Mouse (Mus musculus): ENCODE measurements around the gene Ppp1r21.

Ppp1r21 gene

GRCm38 (mm10) chr17:88574811-88575210 is 44.9 kb downstream of the Ppp1r21 start:
- DNase-seq (ENCODE audit: low spot score in 2 of 2), result no peak

- DNase-seq (ENCODE audit: low spot score in 2 of 2), result no peak
These were observed 48.8 kb downstream of the Ppp1r21 start for GRCm38 (mm10) chr17:88578522-88579242.

- no peak for DNase-seq (ENCODE audit: low spot score in 2 of 2)
These were observed 50.6 kb downstream of the Ppp1r21 start for GRCm38 (mm10) chr17:88580556-88580955.

GRCm38 (mm10) chr17:88581511-88582021 is 51.6 kb downstream of the Ppp1r21 start:
- peak in 1 of 2 experiments; percentile 32 for DNase-seq (ENCODE audit: low spot score in 2 of 2)

GRCm38 (mm10) chr17:88582999-88583398 is 53.1 kb downstream of the Ppp1r21 start:
- no peak for DNase-seq (ENCODE audit: low spot score in 2 of 2)

- DNase-seq (ENCODE audit: low spot score in 2 of 2), result no peak
These were observed 53.5 kb downstream of the Ppp1r21 start for GRCm38 (mm10) chr17:88583411-88583810.

- DNase-seq (ENCODE audit: low spot score in 2 of 2), result no peak
These were observed 57.5 kb downstream of the Ppp1r21 start for GRCm38 (mm10) chr17:88587371-88587770.

- DNase-seq (ENCODE audit: low spot score in 2 of 2), result no peak
These were observed 58.3 kb downstream of the Ppp1r21 start for GRCm38 (mm10) chr17:88588228-88588627.

GRCm38 (mm10) chr17:88590251-88590650 is 60.3 kb downstream of the Ppp1r21 start:
- no peak for DNase-seq (ENCODE audit: low spot score in 2 of 2)

GRCm38 (mm10) chr17:88595071-88595470 is 65.2 kb downstream of the Ppp1r21 start:
- DNase-seq (ENCODE audit: low spot score in 2 of 2), result no peak

GRCm38 (mm10) chr17:88596068-88596467 is 66.2 kb downstream of the Ppp1r21 start:
- DNase-seq (ENCODE audit: low spot score in 2 of 2), result no peak

- DNase-seq (ENCODE audit: low spot score in 2 of 2), result peak; percentile 22 to 70
These were observed 66.8 kb downstream of the Ppp1r21 start for GRCm38 (mm10) chr17:88596544-88597221.

GRCm38 (mm10) chr17:88597222-88598055 is 67.5 kb downstream of the Ppp1r21 start, which contains the start of gene Ston1:
TSS of gene Ston1 (plus strand) at chr17:88597684.
- no peak for DNase-seq (ENCODE audit: low spot score in 2 of 2)

GRCm38 (mm10) chr17:88598056-88598420 is 68.1 kb downstream of the Ppp1r21 start:
- no peak for DNase-seq (ENCODE audit: low spot score in 2 of 2)

- DNase-seq (ENCODE audit: low spot score in 2 of 2), result no peak
These were observed 68.9 kb downstream of the Ppp1r21 start for GRCm38 (mm10) chr17:88598570-88599368.

GRCm38 (mm10) chr17:88600492-88601026 is 70.6 kb downstream of the Ppp1r21 start:
- DNase-seq (ENCODE audit: low spot score in 2 of 2), result no peak

- DNase-seq (ENCODE audit: low spot score in 2 of 2), result no peak
These were observed 74.0 kb downstream of the Ppp1r21 start for GRCm38 (mm10) chr17:88603943-88604342.

GRCm38 (mm10) chr17:88606056-88606455 is 76.1 kb downstream of the Ppp1r21 start:
- no peak for DNase-seq (ENCODE audit: low spot score in 2 of 2)

- no peak for DNase-seq (ENCODE audit: low spot score in 2 of 2)
These were observed 79.4 kb downstream of the Ppp1r21 start for GRCm38 (mm10) chr17:88609361-88609760.

GRCm38 (mm10) chr17:88611057-88611456 is 81.1 kb downstream of the Ppp1r21 start:
- no peak for DNase-seq (ENCODE audit: low spot score in 2 of 2)

- DNase-seq (ENCODE audit: low spot score in 2 of 2), result no peak
These were observed 83.3 kb downstream of the Ppp1r21 start for GRCm38 (mm10) chr17:88613172-88613571.
